ENCODE assay signal across 9 mouse cellular contexts in genomic region chr11:70074379-70075071, GRCm38 (mm10). TPM values are rescaled to one million over a fixed set of nuclear protein-coding genes. Genes with fewer than 3 reads are reported as not detected.
A peak's percentile ranks its signal among the peaks of the same experiment; 100 is the strongest.
DNase-seq lines count a peak whose midpoint lies in the region; ATAC-seq and TF ChIP-seq lines count a peak whose summit lies in the region.
"Had no signal": no experiment of that assay in that cellular context is flagged by ENCODE, and none has a peak within 500 bp of the region (broad histone marks: within the 10 kb centered on the region; RNA-seq: fewer than 3 reads in every experiment).

No protein-coding gene starts in this region.

- H3K4me1 ChIP-seq in ES-Bruce4 (ENCODE audit: control insufficient read depth, insufficient read depth, low read length) = no peaks in the 10 kb centered on the region
- 0 out of 2 replicates have a peak, but pooled peaks cover 3% of the 10 kb centered on the region for H3K4me1 ChIP-seq in lung, embryonic 15.5 days
- H3K4me1 ChIP-seq in olfactory bulb, adult 2 months (ENCODE audit: control insufficient read depth, insufficient read depth, low read length) = no peaks in the 10 kb centered on the region

- peak; percentile 87 for DNase-seq in brain, embryonic 14.5 days (ENCODE audit: low read depth)
- peak; percentile 11 for DNase-seq in fat pad, adult 2 months (ENCODE audit: extremely low read depth, low read depth, low spot score)
- peak; percentile 78 to 85 for DNase-seq in heart, postnatal 36 days
- peak; percentile 67 for DNase-seq in layer of hippocampus, adult 9-10 months (ENCODE audit: low spot score)
- DNase-seq in thymus, postnatal 14 days = peak; percentile 72

- H3K4me2 ChIP-seq in lung, embryonic 15.5 days = 0 out of 2 replicates have a peak overlapping the region, but pooled peaks have one; percentile 11

- H3K9ac ChIP-seq in ES-Bruce4 (ENCODE audit: low read depth, poor library complexity, severe bottlenecking) = no peak overlapping the region
- H3K9ac ChIP-seq in lung, embryonic 15.5 days = no peak overlapping the region

- no peaks in the 10 kb centered on the region for H3K27me3 ChIP-seq in ES-Bruce4 (ENCODE audit: control insufficient read depth, insufficient read depth, low read length, poor library complexity, severe bottlenecking)
- H3K27me3 ChIP-seq in lung, embryonic 15.5 days = no peaks in the 10 kb centered on the region

- intact Hi-C loops in heart, postnatal 36 days (cut with DNase I) = loop anchor here (1.0 kb wide), 2 partner anchors 127 to 139 kb away; no protein-coding TSS in a partner anchor

- TF ChIP-seq POLR2A in ES-Bruce4 (IDR thresholded peaks at IDR 0.05; ENCODE audit: insufficient read depth, low read length) = no peak
- no peak for TF ChIP-seq POLR2A in brain, embryonic 14.5 days (IDR thresholded peaks at IDR 0.05; ENCODE audit: borderline replicate concordance, extremely low read depth, insufficient read depth, insufficient read length, poor library complexity, severe bottlenecking)
- no peak for TF ChIP-seq POLR2A in olfactory bulb, adult 2 months (IDR thresholded peaks at IDR 0.05; ENCODE audit: insufficient read depth, low read depth, low read length)

- no peaks in the 10 kb centered on the region for H3K36me3 ChIP-seq in ES-Bruce4 (ENCODE audit: control insufficient read depth, insufficient read depth, low read length, poor library complexity, severe bottlenecking)
- no peaks in the 10 kb centered on the region for H3K36me3 ChIP-seq in lung, embryonic 15.5 days

- no peak for TF ChIP-seq EP300 in ES-Bruce4 (IDR thresholded peaks at IDR 0.05; ENCODE audit: insufficient read depth, low read depth, low read length)

- ATAC-seq in lung, embryonic 15.5 days (ENCODE audit: borderline replicate concordance, extremely low read depth, low FRiP score, low TSS enrichment) = 0 out of 2 replicates have a peak, but pooled peaks have one; percentile 23

- H3K9me3 ChIP-seq in ES-Bruce4 (replicated peaks; ENCODE audit: control insufficient read depth, insufficient read depth, low read length, poor library complexity, severe bottlenecking) = no peaks in the 10 kb centered on the region; the same call in 1 of the 2 replicates
- no peaks in the 10 kb centered on the region for H3K9me3 ChIP-seq in lung, embryonic 15.5 days

- H3K27ac ChIP-seq in ES-Bruce4 (ENCODE audit: insufficient read depth, low read length) = no peak overlapping the region
- no peak overlapping the region for H3K27ac ChIP-seq in lung, embryonic 15.5 days
- H3K27ac ChIP-seq in olfactory bulb, adult 2 months (ENCODE audit: insufficient read depth, low read depth, low read length) = no peak overlapping the region

- H3K4me3 ChIP-seq in ES-Bruce4 (ENCODE audit: low read depth, low read length) = no peak overlapping the region
- H3K4me3 ChIP-seq in lung, embryonic 15.5 days = no peak overlapping the region
- H3K4me3 ChIP-seq in olfactory bulb, adult 2 months (ENCODE audit: insufficient read depth, low read depth, low read length) = no peak overlapping the region

- TF ChIP-seq CTCF in ES-Bruce4 (IDR thresholded peaks at IDR 0.05; ENCODE audit: low read depth, low read length) = peak; percentile 66
- peak; percentile 85 for TF ChIP-seq CTCF in brain, embryonic 14.5 days (IDR thresholded peaks at IDR 0.05; ENCODE audit: borderline replicate concordance, extremely low read depth, insufficient read depth, insufficient read length)
- TF ChIP-seq CTCF in olfactory bulb, adult 2 months (IDR thresholded peaks at IDR 0.05; ENCODE audit: insufficient read depth, low read depth, low read length) = peak; percentile 35; the same call in 1 of the 2 replicates

- WGBS in lung, embryonic 15.5 days = 32% methylated on average over 17 of the region's 17 CpGs
- WGBS in olfactory bulb, adult 2 months = 35% methylated on average over 17 of the region's 17 CpGs

RNA-seq across cellular contexts. Expression of gene Asgr2, which starts 17.9 kb away (rescaled TPM):
- polyA plus RNA-seq in ES-Bruce4 (2011; ENCODE audit: insufficient read depth, insufficient read length, low read depth, missing spikeins) = not detected in 2 replicates
- polyA plus RNA-seq in brain, embryonic 14.5 days (2012; rRNA removed) = 0.09 TPM in 1 of 2 replicates, not detected in the other
- not detected for total RNA-seq in heart, postnatal 36 days (2021)
- 0.19 and 0.47 TPM in 2 replicates for polyA plus RNA-seq in lung, embryonic 15.5 days (2015; fragmentation: Nextera tagmentation; extraction: Ambion mirVana)
- not detected in 2 replicates for polyA plus RNA-seq in olfactory bulb, adult 2 months (2012; ENCODE audit: insufficient read depth, insufficient read length, low replicate concordance, missing spikeins)

RNA-seq across cellular contexts. Expression of gene Asgr1, which starts 20.6 kb away (rescaled TPM):
- polyA plus RNA-seq in ES-Bruce4 (2011; ENCODE audit: insufficient read depth, insufficient read length, low read depth, missing spikeins) = not detected in 2 replicates
- 1.2 and 1.8 TPM in 2 replicates for polyA plus RNA-seq in brain, embryonic 14.5 days (2012; rRNA removed)
- not detected for total RNA-seq in heart, postnatal 36 days (2021)
- polyA plus RNA-seq in lung, embryonic 15.5 days (2015; fragmentation: Nextera tagmentation; extraction: Ambion mirVana) = 0.23 and 0.29 TPM in 2 replicates
- not detected in 2 replicates for polyA plus RNA-seq in olfactory bulb, adult 2 months (2012; ENCODE audit: insufficient read depth, insufficient read length, low replicate concordance, missing spikeins)
- polyA plus RNA-seq: heart, embryonic 16.5 days had no signal

RNA-seq across cellular contexts. Expression of gene Mgl2, which starts 55.6 kb away (rescaled TPM):
- polyA plus RNA-seq in ES-Bruce4 (2011; ENCODE audit: insufficient read depth, insufficient read length, low read depth, missing spikeins) = 0.37 and 0.43 TPM in 2 replicates
- 0.33 and 0.37 TPM in 2 replicates for polyA plus RNA-seq in brain, embryonic 14.5 days (2012; rRNA removed)
- 1 to 10 TPM; 4.2 to 5.8 TPM for total RNA-seq in heart, postnatal 36 days (2021)
- polyA plus RNA-seq in lung, embryonic 15.5 days (2015; fragmentation: Nextera tagmentation; extraction: Ambion mirVana) = 3.9 and 4.3 TPM in 2 replicates
- not detected in 2 replicates for polyA plus RNA-seq in olfactory bulb, adult 2 months (2012; ENCODE audit: insufficient read depth, insufficient read length, low replicate concordance, missing spikeins)

RNA-seq across cellular contexts. Expression of gene Dlg4, which starts 57.8 kb away (rescaled TPM):
- 17.1 and 25.7 TPM in 2 replicates for polyA plus RNA-seq in ES-Bruce4 (2011; ENCODE audit: insufficient read depth, insufficient read length, low read depth, missing spikeins)
- 231 and 306 TPM in 2 replicates for polyA plus RNA-seq in brain, embryonic 14.5 days (2012; rRNA removed)
- total RNA-seq in heart, postnatal 36 days (2021) = 1 to 10 TPM; 6.3 to 7.4 TPM
- 5.6 and 5.9 TPM in 2 replicates for polyA plus RNA-seq in lung, embryonic 15.5 days (2015; fragmentation: Nextera tagmentation; extraction: Ambion mirVana)
- polyA plus RNA-seq in olfactory bulb, adult 2 months (2012; ENCODE audit: insufficient read depth, insufficient read length, low replicate concordance, missing spikeins) = 210 and 442 TPM in 2 replicates

RNA-seq across cellular contexts. Expression of gene Acadvl, which starts 59.3 kb away (rescaled TPM):
- 17.1 and 19.8 TPM in 2 replicates for polyA plus RNA-seq in ES-Bruce4 (2011; ENCODE audit: insufficient read depth, insufficient read length, low read depth, missing spikeins)
- polyA plus RNA-seq in brain, embryonic 14.5 days (2012; rRNA removed) = 36.0 and 43.9 TPM in 2 replicates
- total RNA-seq in heart, postnatal 36 days (2021) = 1,000 to 10,000 TPM; 1,292 to 1,425 TPM
- 73.9 and 81.3 TPM in 2 replicates for polyA plus RNA-seq in lung, embryonic 15.5 days (2015; fragmentation: Nextera tagmentation; extraction: Ambion mirVana)
- polyA plus RNA-seq in olfactory bulb, adult 2 months (2012; ENCODE audit: insufficient read depth, insufficient read length, low replicate concordance, missing spikeins) = not detected in 2 replicates

Comparison
In these comparisons a context has a peak if more than half of its experiments do, and no peak if none do; other contexts are left out.
1. CTCF ChIP-seq: peak in every context shown above with its lines; median percentile 85 in brain, embryonic 14.5 days; 66 in ES-Bruce4; 35 in olfactory bulb, adult 2 months.
2. DNase-seq: peak in every context shown above with its lines; median percentile 87 in brain, embryonic 14.5 days; 82 in heart, postnatal 36 days; 72 in thymus, postnatal 14 days; 67 in layer of hippocampus, adult 9-10 months; 11 in fat pad, adult 2 months.